Mouse (Mus musculus) retina, postnatal 1 day (tissue): ENCODE measurements around the gene Dnah5.

Source experiments
- DNase-seq: peaks from one replicate; pipeline ENCODE4 v3.0.0-alpha.2; 2012

Gene Dnah5

GRCm38 (mm10) chr15:28203111-28204075 is at the start of gene Dnah5:
Gene Dnah5, plus strand, starts transcription at chr15:28203752.
- no peak for DNase-seq

- DNase-seq: peak; percentile 85
Observed at GRCm38 (mm10) chr15:28154822-28155501, 48.6 kb upstream of the Dnah5 start.

DNA sequence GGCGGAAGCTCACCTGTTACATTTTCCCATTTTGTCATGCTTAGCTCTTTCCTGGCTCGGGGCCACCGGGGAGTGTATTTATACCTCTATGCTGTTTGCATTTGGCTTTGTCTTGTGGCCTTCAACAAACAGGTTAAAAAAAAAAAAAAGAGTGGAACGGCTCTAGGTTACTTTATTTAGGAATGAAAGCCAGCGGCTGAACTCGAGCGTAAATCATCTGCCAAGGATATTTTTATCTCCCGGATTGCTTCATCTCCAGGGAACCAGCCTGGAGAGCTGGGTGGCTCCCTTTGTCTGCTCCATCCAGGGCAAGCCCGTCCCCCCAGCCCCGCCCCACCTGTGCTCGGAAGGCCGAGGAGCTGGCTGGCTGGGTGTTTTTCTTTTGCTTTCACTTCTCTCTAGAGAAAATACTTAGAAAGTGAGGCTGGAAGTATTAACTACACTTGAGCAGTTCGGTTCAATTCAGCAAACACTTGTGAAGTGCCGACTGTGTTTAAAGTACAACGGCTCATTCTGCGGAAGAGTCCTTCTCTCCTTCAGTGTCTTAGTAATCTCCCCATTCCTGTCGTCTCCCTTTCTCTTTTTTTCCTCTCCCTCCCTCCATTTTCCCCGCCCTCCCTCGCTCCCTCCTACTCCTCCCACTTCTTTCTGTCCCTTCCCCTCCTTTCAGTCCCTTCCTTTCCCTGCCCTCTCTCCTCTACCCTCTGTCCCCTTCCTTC is 44.6 kb upstream of the Dnah5 start:
- DNase-seq: peak; percentile 73

DNA sequence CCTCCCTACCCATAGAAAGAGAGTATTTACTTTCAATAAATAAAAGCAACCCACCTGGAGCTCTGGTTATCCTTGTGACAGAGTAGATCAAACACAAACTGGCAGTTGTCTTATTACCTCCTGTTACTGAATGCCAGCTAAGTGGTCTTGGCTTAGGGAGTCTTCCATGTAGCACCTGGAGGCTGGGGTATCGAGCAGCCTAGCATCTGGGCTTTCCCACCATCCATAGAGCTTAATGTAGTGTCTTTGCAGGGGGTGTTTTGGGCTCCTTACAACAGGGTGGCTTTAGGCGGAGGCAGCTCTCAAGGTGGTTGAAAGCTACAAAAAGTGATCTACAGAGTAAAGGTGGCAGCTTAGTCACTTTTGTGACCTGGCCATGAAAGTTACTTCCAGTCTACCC is 41.3 kb upstream of the Dnah5 start:
- DNase-seq: no peak

GRCm38 (mm10) chr15:28165234-28165633 is 38.3 kb upstream of the Dnah5 start:
- DNase-seq: no peak

- no peak for DNase-seq
Observed at GRCm38 (mm10) chr15:28166090-28166489, 37.5 kb upstream of the Dnah5 start.

GRCm38 (mm10) chr15:28178951-28179350 is 24.6 kb upstream of the Dnah5 start:
- DNase-seq: no peak

GRCm38 (mm10) chr15:28179556-28179955 is 24.0 kb upstream of the Dnah5 start:
- no peak for DNase-seq

- DNase-seq: peak; percentile 81
Observed at GRCm38 (mm10) chr15:28181862-28182261, 21.7 kb upstream of the Dnah5 start.

GRCm38 (mm10) chr15:28182567-28182966 is 21.0 kb upstream of the Dnah5 start:
- DNase-seq: no peak

DNA sequence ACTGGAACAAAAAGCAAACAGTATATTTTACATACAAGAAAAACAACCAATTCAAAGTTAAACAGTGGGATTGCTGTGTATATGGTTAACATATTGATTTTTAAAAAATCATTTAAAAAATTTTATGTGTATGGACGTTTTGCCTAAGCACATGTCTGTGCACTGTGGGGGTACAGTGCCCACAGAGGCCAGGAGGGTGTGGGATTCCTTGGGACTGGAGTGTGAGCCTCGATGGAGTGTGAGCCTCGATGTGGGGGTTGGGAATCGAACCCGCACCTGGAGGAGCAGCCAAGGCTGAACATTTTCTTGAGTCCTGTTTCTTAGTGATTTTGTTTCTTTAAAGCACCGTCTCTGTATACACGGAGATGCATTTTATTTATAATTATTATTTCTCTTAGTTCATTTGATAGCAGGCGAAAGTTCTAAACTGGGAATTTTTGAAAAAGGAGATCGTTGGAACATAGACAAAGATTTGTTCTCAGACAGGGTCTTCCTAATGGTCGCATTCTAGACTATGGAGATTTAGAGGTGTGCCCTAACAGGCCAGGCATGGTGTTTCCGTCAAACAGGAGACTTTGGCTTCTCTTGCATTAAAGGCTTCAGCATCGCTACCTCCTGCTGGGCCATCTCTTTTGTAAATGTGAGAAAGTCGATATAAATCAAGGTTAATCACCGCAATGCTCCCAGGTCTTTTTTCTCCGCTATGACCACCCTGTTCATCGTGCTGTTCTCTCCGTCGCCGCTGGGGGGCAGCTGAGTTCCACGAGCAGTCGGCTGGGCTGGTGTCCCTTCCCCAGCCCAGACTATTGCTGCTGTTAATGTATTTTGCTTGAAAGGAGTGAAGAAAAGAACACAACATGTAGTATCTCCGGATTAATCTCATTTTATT is 15.8 kb upstream of the Dnah5 start:
- DNase-seq: peak; percentile 70

- no peak for DNase-seq
Observed at GRCm38 (mm10) chr15:28188361-28189011, 15.1 kb upstream of the Dnah5 start.

- DNase-seq: no peak
Observed at GRCm38 (mm10) chr15:28189668-28190067, 13.9 kb upstream of the Dnah5 start.

- DNase-seq: no peak
Observed at GRCm38 (mm10) chr15:28198609-28199008, 4.9 kb upstream of the Dnah5 start.

DNA sequence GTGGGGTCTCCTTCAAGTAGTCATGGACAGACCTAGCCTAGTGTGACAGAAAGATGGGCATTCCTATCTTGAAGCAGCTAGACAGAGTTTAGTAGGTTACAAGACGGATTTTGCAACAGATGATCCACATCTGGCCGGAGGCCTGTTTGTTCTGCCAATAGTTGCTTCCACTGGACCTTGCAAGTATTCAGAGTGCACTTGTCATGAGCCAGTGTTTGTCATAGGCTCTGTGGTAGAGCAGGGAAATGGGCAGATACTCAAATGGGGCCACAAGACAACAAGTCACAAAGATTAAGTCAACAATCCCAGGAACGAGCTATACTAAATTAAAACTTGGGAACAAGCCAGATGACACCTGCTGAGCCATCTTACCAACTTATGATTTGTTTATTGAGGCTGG is 1.1 kb downstream of the Dnah5 start:
- DNase-seq: no peak

DNA sequence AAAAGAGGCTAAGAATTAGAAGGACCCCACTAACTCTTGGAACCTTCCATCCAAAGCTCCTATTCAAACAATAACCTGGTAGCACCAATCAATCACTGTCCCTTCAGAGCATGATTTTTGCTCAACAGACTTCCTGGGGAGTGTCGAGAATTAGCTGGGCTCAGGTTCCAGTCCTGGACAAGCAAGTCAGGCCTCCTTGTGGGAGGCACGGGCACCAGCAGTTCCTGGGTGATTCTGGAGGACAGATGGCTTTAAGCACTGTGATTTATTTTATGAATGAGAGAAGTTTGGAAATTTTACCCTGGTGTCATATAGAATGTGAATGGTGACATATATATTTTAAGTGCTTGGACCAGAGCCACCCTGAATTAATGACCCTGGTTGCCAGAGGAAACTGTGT is 4.0 kb downstream of the Dnah5 start:
- no peak for DNase-seq

- DNase-seq: no peak
Observed at GRCm38 (mm10) chr15:28213057-28213456, 9.5 kb downstream of the Dnah5 start.

DNA sequence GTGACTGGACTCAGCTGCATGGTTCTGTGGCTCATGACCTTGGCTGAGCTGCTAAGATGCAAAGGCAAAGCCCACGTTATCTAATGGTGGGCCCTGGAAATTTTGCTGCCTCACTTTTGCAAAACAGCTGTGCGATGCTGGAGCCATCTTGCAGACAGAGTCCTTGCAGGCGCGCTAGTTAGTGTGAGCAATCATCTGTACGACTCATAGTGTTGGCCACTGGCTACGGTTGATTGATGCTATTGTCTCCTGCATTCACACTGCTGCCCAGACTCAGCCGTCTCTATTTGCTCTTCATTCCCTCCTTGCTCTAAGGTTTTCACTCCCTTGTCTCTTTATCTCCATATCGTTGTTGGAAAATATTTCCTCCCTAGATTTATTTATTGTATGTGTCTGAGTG is 12.8 kb downstream of the Dnah5 start:
- peak; percentile 21 for DNase-seq

DNA sequence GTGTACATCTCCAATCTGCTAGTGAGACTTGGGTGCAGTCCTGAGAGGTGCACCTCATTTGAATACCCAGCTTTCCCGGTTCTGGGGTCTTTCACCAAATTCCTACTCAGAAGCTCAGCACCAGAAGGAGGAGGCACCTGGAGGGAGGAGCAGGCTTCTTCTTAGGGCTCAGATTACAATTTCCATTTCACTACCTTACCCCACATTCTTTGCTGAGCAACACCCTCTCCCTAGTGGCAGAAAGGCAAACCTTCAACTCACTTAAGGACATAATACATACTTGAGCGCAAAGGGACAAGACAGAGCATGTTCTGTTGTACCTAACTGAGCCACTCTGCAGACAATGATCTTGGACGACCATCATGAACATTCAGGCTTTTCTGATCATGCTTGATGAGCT is 23.8 kb downstream of the Dnah5 start:
- DNase-seq: no peak

GRCm38 (mm10) chr15:28260250-28260649 is 56.7 kb downstream of the Dnah5 start:
- no peak for DNase-seq

DNA sequence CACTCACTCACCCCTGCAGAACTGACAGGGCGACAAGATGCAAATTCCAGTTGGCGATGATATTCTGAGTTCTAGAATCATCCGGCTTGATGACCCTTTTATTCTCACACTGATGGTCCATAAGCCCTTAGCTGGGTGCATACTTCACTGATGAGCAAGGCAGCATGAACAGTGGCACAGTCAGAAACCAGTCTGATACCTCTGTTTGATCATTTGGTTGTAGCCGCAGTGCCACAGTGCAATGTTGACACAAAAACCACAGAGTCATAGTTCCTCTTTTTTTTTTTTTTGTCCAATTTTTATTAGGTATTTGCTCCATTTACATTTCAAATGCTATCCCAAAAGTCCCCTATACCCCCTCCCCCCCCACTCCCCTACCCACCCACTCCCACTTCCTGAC is 95.9 kb downstream of the Dnah5 start:
- DNase-seq: no peak

DNA sequence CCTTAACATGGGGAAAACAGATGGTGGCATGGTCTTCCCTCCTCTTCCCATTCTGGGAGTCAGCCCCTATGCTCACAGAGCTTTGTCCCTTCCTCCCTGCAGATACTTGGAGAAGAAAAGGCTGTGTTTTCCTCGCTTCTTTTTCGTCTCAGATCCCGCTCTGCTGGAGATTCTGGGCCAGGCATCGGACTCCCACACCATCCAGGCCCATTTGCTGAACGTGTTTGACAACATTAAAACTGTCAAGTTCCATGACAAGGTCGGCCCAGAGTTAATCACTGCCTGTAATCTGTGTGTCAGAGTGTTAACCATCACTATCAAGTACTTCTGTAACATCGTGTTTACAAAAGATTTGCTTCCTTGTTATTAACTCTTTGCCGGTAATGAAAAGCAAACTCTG is 103.6 kb downstream of the Dnah5 start:
- DNase-seq: no peak
